Mouse (Mus musculus): ENCODE results near the gene Sema3b.

GRCm38 (mm10) chr9:107640257-107640772, 31.3 kb upstream of the Sema3b start:
- TF ChIP-seq CTCF (IDR thresholded peaks at IDR 0.05; ENCODE audit: borderline replicate concordance, insufficient read depth, low read depth, low read length) (no peak), POLR2A (IDR thresholded peaks at IDR 0.05; ENCODE audit: borderline replicate concordance, insufficient read depth, low read length) (no peak)
